ENCODE assay signal across 7 mouse cellular contexts in genomic region chr11:69411538-69412203, GRCm38 (mm10). TPM values are rescaled to one million over a fixed set of nuclear protein-coding genes. Genes with fewer than 3 reads are reported as not detected.
DNase-seq lines count a peak whose midpoint lies in the region; ATAC-seq and TF ChIP-seq lines count a peak whose summit lies in the region.

No protein-coding gene starts in this region.

- TF ChIP-seq CTCF in E14TG2a.4 (conservative IDR thresholded peaks at IDR 0.05; ENCODE audit: low read length), result no peak
- no peak for TF ChIP-seq CTCF in left cerebral cortex, adult 2 months (IDR thresholded peaks at IDR 0.05)

- H3K36me3 ChIP-seq in E14TG2a.4 (ENCODE audit: insufficient read depth, low read length), result peaks cover 26% of the 10 kb centered on the region

- peak; percentile 78 to 80 for DNase-seq in adrenal gland, adult 18-20 months (ENCODE audit: low spot score in 2 of 2)
- DNase-seq in heart, postnatal 14 days, result peak; percentile 87 to 88
- peak; percentile 54 to 71 for DNase-seq in left cerebral cortex, adult 2 months (ENCODE audit: extremely low spot score in 1 of 2, low spot score in 2 of 2)
- peak; percentile 57 to 62 for DNase-seq in spleen, postnatal 36 days (ENCODE audit: low spot score in 2 of 2)

- peak overlapping the region; percentile 95 for H3K27ac ChIP-seq in left cerebral cortex, adult 2 months

- H3K27me3 ChIP-seq in E14TG2a.4 (ENCODE audit: insufficient read depth, low read length), result peaks cover 8% of the 10 kb centered on the region

- intact Hi-C loops in heart, postnatal 14 days (cut with DNase I), result loop anchor here (2.0 to 10.0 kb wide), 2 partner anchors 15 to 317 kb away; partner anchors contain the start of gene Per1
- intact Hi-C loops in left cerebral cortex, adult 2 months (cut with DNase I), result loop anchor here (5.0 to 10.0 kb wide), 2 partner anchors 253 to 314 kb away; partner anchors contain the start of genes Cd68, Mpdu1 and Per1

- peaks cover 75% of the 10 kb centered on the region for H3K4me1 ChIP-seq in E14TG2a.4 (replicated peaks; ENCODE audit: low read depth, low read length)

- H3K9me3 ChIP-seq in E14TG2a.4 (ENCODE audit: low read length), result no peaks in the 10 kb centered on the region

- ATAC-seq in erythroblast, adult 5-6 weeks (replicated peaks; ENCODE audit: low FRiP score, poor library complexity, severe bottlenecking), result 0 out of 2 replicates have a peak, but pooled peaks have one; percentile 5
- peak; percentile 4; the same call in 1 of the 2 replicates for ATAC-seq in megakaryocyte, adult 5-6 weeks (ENCODE audit: poor library complexity, severe bottlenecking)

- H3K4me3 ChIP-seq in E14TG2a.4 (replicated peaks; ENCODE audit: low read length), result peak overlapping the region; percentile 88
- peak overlapping the region; percentile 88 for H3K4me3 ChIP-seq in left cerebral cortex, adult 2 months

RNA-seq across cellular contexts. Expression of gene Kdm6b, which starts 1.8 kb away (rescaled TPM):
- 10 to 100 TPM; 32.7 to 34.8 TPM for total RNA-seq in adrenal gland, adult 18-20 months (2021)
- 5.8 and 8.2 TPM in 2 replicates for total RNA-seq in erythroblast, adult 5-6 weeks (2015; ENCODE audit: low replicate concordance)
- 0.84 and 1.5 TPM in 2 replicates for total RNA-seq in erythroblast, adult 5-6 weeks (2017; ENCODE audit: low replicate concordance)
- 10 to 100 TPM; 45.7 to 50.6 TPM for total RNA-seq in heart, postnatal 14 days (2021)
- total RNA-seq in left cerebral cortex, adult 2 months (2021), result 10 to 100 TPM; 31.1 to 45.3 TPM
- 27.1 and 29.0 TPM in 2 replicates for total RNA-seq in megakaryocyte, adult 5-6 weeks (2015)
- total RNA-seq in megakaryocyte, adult 5-6 weeks (2017), result 5.0 and 6.7 TPM in 2 replicates

RNA-seq across cellular contexts. Expression of gene Tmem88, which starts 13.6 kb away (rescaled TPM):
- 1 to 10 TPM; 7.9 to 8.8 TPM for total RNA-seq in adrenal gland, adult 18-20 months (2021)
- not detected in 2 replicates for total RNA-seq in erythroblast, adult 5-6 weeks (2015; ENCODE audit: low replicate concordance)
- not detected in 2 replicates for total RNA-seq in erythroblast, adult 5-6 weeks (2017; ENCODE audit: low replicate concordance)
- 10 to 100 TPM; 37.4 to 39.6 TPM for total RNA-seq in heart, postnatal 14 days (2021)
- 1 to 10 TPM; 2.9 to 3.8 TPM for total RNA-seq in left cerebral cortex, adult 2 months (2021)
- total RNA-seq in megakaryocyte, adult 5-6 weeks (2015), result 0.14 TPM in 1 of 2 replicates, not detected in the other
- 0.18 TPM in 1 of 2 replicates, not detected in the other for total RNA-seq in megakaryocyte, adult 5-6 weeks (2017)

RNA-seq across cellular contexts. Expression of gene Cyb5d1, which starts 16.2 kb away (rescaled TPM):
- 10 to 100 TPM; 41.3 to 50.2 TPM for total RNA-seq in adrenal gland, adult 18-20 months (2021)
- 12.5 and 16.1 TPM in 2 replicates for total RNA-seq in erythroblast, adult 5-6 weeks (2015; ENCODE audit: low replicate concordance)
- 23.5 and 31.4 TPM in 2 replicates for total RNA-seq in erythroblast, adult 5-6 weeks (2017; ENCODE audit: low replicate concordance)
- total RNA-seq in heart, postnatal 14 days (2021), result 10 to 100 TPM; 25.0 to 29.3 TPM
- total RNA-seq in left cerebral cortex, adult 2 months (2021), result 10 to 100 TPM; 40.7 to 45.6 TPM
- total RNA-seq in megakaryocyte, adult 5-6 weeks (2015), result 11.6 and 15.3 TPM in 2 replicates
- 24.0 and 28.1 TPM in 2 replicates for total RNA-seq in megakaryocyte, adult 5-6 weeks (2017)

RNA-seq across cellular contexts. Expression of gene Naa38, which starts 16.4 kb away (rescaled TPM):
- total RNA-seq in adrenal gland, adult 18-20 months (2021), result 100 to 1,000 TPM; 139 to 162 TPM
- total RNA-seq in erythroblast, adult 5-6 weeks (2015; ENCODE audit: low replicate concordance), result 25.6 and 30.3 TPM in 2 replicates
- total RNA-seq in erythroblast, adult 5-6 weeks (2017; ENCODE audit: low replicate concordance), result 18.5 and 25.2 TPM in 2 replicates
- 10 to 100 TPM; 85.4 to 91.7 TPM for total RNA-seq in heart, postnatal 14 days (2021)
- 100 to 1,000 TPM in 1 of 2 experiments, 10 to 100 TPM in 1; 94.0 to 113 TPM for total RNA-seq in left cerebral cortex, adult 2 months (2021)
- 90.6 and 105 TPM in 2 replicates for total RNA-seq in megakaryocyte, adult 5-6 weeks (2015)
- total RNA-seq in megakaryocyte, adult 5-6 weeks (2017), result 147 and 161 TPM in 2 replicates

RNA-seq across cellular contexts. Expression of gene Chd3, which starts 42.5 kb away (rescaled TPM):
- total RNA-seq in adrenal gland, adult 18-20 months (2021), result 100 to 1,000 TPM in 1 of 2 experiments, 10 to 100 TPM in 1; 87.6 to 109 TPM
- 7.9 and 9.8 TPM in 2 replicates for total RNA-seq in erythroblast, adult 5-6 weeks (2015; ENCODE audit: low replicate concordance)
- 16.8 and 18.5 TPM in 2 replicates for total RNA-seq in erythroblast, adult 5-6 weeks (2017; ENCODE audit: low replicate concordance)
- 10 to 100 TPM; 45.4 to 47.4 TPM for total RNA-seq in heart, postnatal 14 days (2021)
- total RNA-seq in left cerebral cortex, adult 2 months (2021), result 100 to 1,000 TPM; 406 to 416 TPM
- 13.6 and 13.9 TPM in 2 replicates for total RNA-seq in megakaryocyte, adult 5-6 weeks (2015)
- 17.1 and 19.8 TPM in 2 replicates for total RNA-seq in megakaryocyte, adult 5-6 weeks (2017)

Comparison
In these comparisons a context has a peak if more than half of its experiments do, and no peak if none do; other contexts are left out.
1. Peak in every context shown above with its lines: DNase-seq, ATAC-seq, H3K4me3 ChIP-seq and H3K27ac ChIP-seq.